Mouse (Mus musculus): ENCODE measurements around the gene Nxnl2. TPM values are rescaled to one million over a fixed set of nuclear protein-coding genes. Genes with fewer than 3 reads are reported as not detected.

Nxnl2 gene
- total and polyA plus RNA-seq, 2 experiments from 2014 or later: 3.0 to 8.6 TPM

- Histone ChIP-seq H3K9me3 (ENCODE audit: low read length) (no peaks in the 10 kb centered on the region), H3K27me3 (ENCODE audit: insufficient read depth, low read length) (no peaks in the 10 kb centered on the region), H3K4me1 (ENCODE audit: insufficient read depth, low read length) (no peaks in the 10 kb centered on the region), H3K27ac (no peak overlapping the region), H3K4me3 (ENCODE audit: low read length) (no peak overlapping the region), H3K4me2 (ENCODE audit: low read depth, low read length) (no peak overlapping the region), H3K36me3 (ENCODE audit: insufficient read depth, low read length) (no peaks in the 10 kb centered on the region), H3K9ac (replicated peaks; ENCODE audit: low read length) (no peak overlapping the region)
- DNase-seq (ENCODE audit: low spot score) (peak; percentile 83), ATAC-seq (peak; percentile 86)
- WGBS: 64% methylated on average over 12 of the region's 12 CpGs
- TF ChIP-seq CTCF (IDR thresholded peaks at IDR 0.05; ENCODE audit: low read depth): no peak
Observed at GRCm38 (mm10) chr13:51207965-51208364, 37.1 kb downstream of the Nxnl2 start.

GRCm38 (mm10) chr13:51208378-51209100 lies 37.7 kb downstream of the Nxnl2 start:
- Histone ChIP-seq H3K9me3 (ENCODE audit: low read length) (no peaks in the 10 kb centered on the region), H3K4me3 (ENCODE audit: low read length) (no peak overlapping the region), H3K27ac (no peak overlapping the region), H3K4me2 (ENCODE audit: low read depth, low read length) (no peak overlapping the region), H3K9ac (replicated peaks; ENCODE audit: low read length) (no peak overlapping the region), H3K4me1 (ENCODE audit: insufficient read depth, low read length) (no peaks in the 10 kb centered on the region), H3K27me3 (ENCODE audit: insufficient read depth, low read length) (no peaks in the 10 kb centered on the region), H3K36me3 (ENCODE audit: insufficient read depth, low read length) (no peaks in the 10 kb centered on the region)
- DNase-seq (ENCODE audit: low spot score): peak; percentile 79
- peak; percentile 94 for ATAC-seq
- TF ChIP-seq CTCF (IDR thresholded peaks at IDR 0.05; ENCODE audit: low read depth): peak; percentile 70
- WGBS: 48% methylated on average over 18 of the region's 18 CpGs

- WGBS: 67% methylated on average over 5 of the region's 5 CpGs
- Histone ChIP-seq H3K4me2 (ENCODE audit: low read depth, low read length) (no peak overlapping the region), H3K27me3 (ENCODE audit: insufficient read depth, low read length) (no peaks in the 10 kb centered on the region), H3K4me1 (ENCODE audit: insufficient read depth, low read length) (no peaks in the 10 kb centered on the region), H3K9me3 (ENCODE audit: low read length) (no peaks in the 10 kb centered on the region), H3K4me3 (ENCODE audit: low read length) (no peak overlapping the region), H3K9ac (replicated peaks; ENCODE audit: low read length) (no peak overlapping the region), H3K36me3 (ENCODE audit: insufficient read depth, low read length) (no peaks in the 10 kb centered on the region), H3K27ac (no peak overlapping the region)
- ATAC-seq (no peak), DNase-seq (ENCODE audit: low spot score) (no peak)
- peak; percentile 16; the same call in 1 of the 2 replicates for TF ChIP-seq CTCF (IDR thresholded peaks at IDR 0.05; ENCODE audit: low read depth)
Observed at GRCm38 (mm10) chr13:51210639-51211038, 39.8 kb downstream of the Nxnl2 start.

GRCm38 (mm10) chr13:51214746-51215145 lies 43.9 kb downstream of the Nxnl2 start:
- Histone ChIP-seq H3K4me1 (ENCODE audit: insufficient read depth, low read length) (no peaks in the 10 kb centered on the region), H3K36me3 (ENCODE audit: insufficient read depth, low read length) (no peaks in the 10 kb centered on the region), H3K4me3 (ENCODE audit: low read length) (no peak overlapping the region), H3K4me2 (ENCODE audit: low read depth, low read length) (no peak overlapping the region), H3K27me3 (ENCODE audit: insufficient read depth, low read length) (no peaks in the 10 kb centered on the region), H3K9me3 (ENCODE audit: low read length) (no peaks in the 10 kb centered on the region), H3K27ac (no peak overlapping the region), H3K9ac (replicated peaks; ENCODE audit: low read length) (no peak overlapping the region)
- 79% methylated on average over 2 of the region's 2 CpGs for WGBS
- no peak for DNase-seq (ENCODE audit: low spot score)
- TF ChIP-seq CTCF (IDR thresholded peaks at IDR 0.05; ENCODE audit: low read depth): no peak
- no peak for ATAC-seq

GRCm38 (mm10) chr13:51220897-51221296 lies 50.1 kb downstream of the Nxnl2 start:
- H3K36me3 ChIP-seq (ENCODE audit: insufficient read depth, low read length): no peaks in the 10 kb centered on the region
- no peaks in the 10 kb centered on the region for H3K27me3 ChIP-seq (ENCODE audit: insufficient read depth, low read length)
- no peak for ATAC-seq
- no peak overlapping the region for H3K4me3 ChIP-seq (ENCODE audit: low read length)
- DNase-seq (ENCODE audit: low spot score): no peak
- H3K9ac ChIP-seq (replicated peaks; ENCODE audit: low read length): no peak overlapping the region
- H3K9me3 ChIP-seq (ENCODE audit: low read length): no peaks in the 10 kb centered on the region
- H3K27ac ChIP-seq: no peak overlapping the region
- 86% methylated on average over 4 of the region's 4 CpGs for WGBS
- H3K4me2 ChIP-seq (ENCODE audit: low read depth, low read length): no peak overlapping the region
- no peak for TF ChIP-seq CTCF (IDR thresholded peaks at IDR 0.05; ENCODE audit: low read depth)
- no peaks in the 10 kb centered on the region for H3K4me1 ChIP-seq (ENCODE audit: insufficient read depth, low read length)

- no peak overlapping the region for H3K27ac ChIP-seq
- 63% methylated on average over 12 of the region's 12 CpGs for WGBS
- DNase-seq (ENCODE audit: low spot score): no peak
- no peaks in the 10 kb centered on the region for H3K4me1 ChIP-seq (ENCODE audit: insufficient read depth, low read length)
- H3K4me3 ChIP-seq (ENCODE audit: low read length): no peak overlapping the region
- H3K27me3 ChIP-seq (ENCODE audit: insufficient read depth, low read length): no peaks in the 10 kb centered on the region
- no peak for TF ChIP-seq CTCF (IDR thresholded peaks at IDR 0.05; ENCODE audit: low read depth)
- no peaks in the 10 kb centered on the region for H3K36me3 ChIP-seq (ENCODE audit: insufficient read depth, low read length)
- no peak overlapping the region for H3K4me2 ChIP-seq (ENCODE audit: low read depth, low read length)
- ATAC-seq: no peak
- H3K9ac ChIP-seq (replicated peaks; ENCODE audit: low read length): no peak overlapping the region
- no peaks in the 10 kb centered on the region for H3K9me3 ChIP-seq (ENCODE audit: low read length)
Observed at GRCm38 (mm10) chr13:51221425-51222160, 50.8 kb downstream of the Nxnl2 start.

Small RNA genes lying within 50 kb of the gene (microRNA-seq; reads per million reads assigned to microRNA genes)
- gene Gm44341: 0 reads per million in 2 experiments

Other genes starting within 250 kb of the Nxnl2 start
- gene Spin1, start 70.1 kb upstream of the Nxnl2 start, total RNA-seq (2014; rRNA removed): 174 and 188 TPM in 2 replicates
- 127 and 131 TPM in 2 replicates for gene Spin1, start 70.1 kb upstream of the Nxnl2 start, polyA plus RNA-seq (2015; fragmentation: Nextera tagmentation; extraction: Ambion mirVana)
- gene S1pr3, start 237.6 kb downstream of the Nxnl2 start, total RNA-seq (2014; rRNA removed): 8.6 and 8.9 TPM in 2 replicates
- gene S1pr3, start 237.6 kb downstream of the Nxnl2 start, polyA plus RNA-seq (2015; fragmentation: Nextera tagmentation; extraction: Ambion mirVana): 8.5 and 9.4 TPM in 2 replicates

All from hindbrain, postnatal 0 days (tissue).